ENCODE assay signal across 8 mouse cellular contexts in the genomic region with DNA sequence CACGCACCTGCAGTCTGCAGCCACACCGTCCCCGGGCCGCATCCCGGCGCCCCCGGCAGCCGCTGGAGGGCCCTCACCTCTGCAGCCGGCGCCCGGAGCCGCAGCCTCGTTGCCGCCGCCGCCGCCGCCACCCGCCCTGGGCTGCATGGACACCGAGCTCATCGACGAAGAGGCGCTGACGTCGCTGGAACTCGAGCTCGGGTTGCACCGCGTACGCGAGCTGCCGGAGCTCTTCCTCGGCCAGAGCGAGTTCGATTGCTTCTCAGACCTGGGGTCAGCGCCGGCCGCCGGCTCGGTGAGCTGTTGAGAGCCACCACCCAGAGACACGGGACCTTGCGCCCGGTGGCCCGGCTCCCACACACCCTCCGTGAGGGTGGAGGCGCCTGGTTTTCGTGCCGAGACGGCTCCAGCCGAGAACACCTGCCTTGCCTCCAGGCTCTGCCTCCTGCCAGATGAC. TPM values are rescaled to one million over a fixed set of nuclear protein-coding genes. Genes with fewer than 3 reads are reported as not detected.
DNase-seq lines count a peak whose midpoint lies in the region; ATAC-seq and TF ChIP-seq lines count a peak whose summit lies in the region.

No protein-coding gene starts in this region.

- in situ Hi-C loops in ES-E14 (cut with MboI; ENCODE audit: low sequenced_read_pairs in 2 of 2, unreplicated experiment in 2 of 2): no loop called here

- H3K36me3 ChIP-seq in ES-E14 (ENCODE audit: control insufficient read depth, insufficient read depth, low read length, poor library complexity, severe bottlenecking): no peaks in the 10 kb centered on the region
- no peaks in the 10 kb centered on the region for H3K36me3 ChIP-seq in forebrain, embryonic 13.5 days (ENCODE audit: poor library complexity, severe bottlenecking)

- intact Hi-C loops in heart, postnatal 25 days (cut with DNase I): loop anchor here (2.0 to 5.0 kb wide), 2 partner anchors 52 to 75 kb away; no protein-coding TSS in a partner anchor

- no peak for DNase-seq in ES-E14 (ENCODE audit: low read depth, low spot score)
- peak; percentile 57 for DNase-seq in cerebellum, adult 11 months
- peak; percentile 27 for DNase-seq in heart, postnatal 25 days (ENCODE audit: low spot score)
- peak; percentile 70 to 78 for DNase-seq in kidney, postnatal 4 days
- peak; percentile 33 for DNase-seq in lung, postnatal 25 days (ENCODE audit: low spot score)
- peak; percentile 63 for DNase-seq in retina, embryonic 14.5 days (ENCODE audit: low spot score)
- DNase-seq in thymus, postnatal 14 days: peak; percentile 71

- H3K9me3 ChIP-seq in ES-E14 (ENCODE audit: control insufficient read depth, insufficient read depth, low read depth, low read length): no peaks in the 10 kb centered on the region
- 0 out of 2 replicates have a peak, but pooled peaks cover 3% of the 10 kb centered on the region for H3K9me3 ChIP-seq in forebrain, embryonic 13.5 days (replicated peaks)

- peak overlapping the region; percentile 100 for H3K4me2 ChIP-seq in forebrain, embryonic 13.5 days

- peak overlapping the region; percentile 8 for H3K9ac ChIP-seq in ES-E14 (ENCODE audit: insufficient read depth, low read depth, low read length, poor library complexity, severe bottlenecking)
- peak overlapping the region; percentile 68 for H3K9ac ChIP-seq in forebrain, embryonic 13.5 days

- H3K27me3 ChIP-seq in forebrain, embryonic 13.5 days: peaks cover 33% of the 10 kb centered on the region

- WGBS in forebrain, embryonic 13.5 days: 1% methylated on average over 50 of the region's 50 CpGs

- H3K27ac ChIP-seq in ES-E14 (ENCODE audit: insufficient read depth, low read depth, low read length, poor library complexity, severe bottlenecking): no peak overlapping the region
- no peak overlapping the region for H3K27ac ChIP-seq in forebrain, embryonic 13.5 days

- peaks cover 0 to 3% of the 10 kb centered on the region in 2 experiments; a peak in 1 of 4 replicates for H3K4me1 ChIP-seq in ES-E14 (ENCODE audit: control insufficient read depth in 2 of 2, insufficient read depth in 2 of 2, low read length in 2 of 2, poor library complexity in 1 of 2)
- H3K4me1 ChIP-seq in forebrain, embryonic 13.5 days: peaks cover 20% of the 10 kb centered on the region

- peak; percentile 64 for ATAC-seq in forebrain, embryonic 13.5 days

- H3K4me3 ChIP-seq in ES-E14 (ENCODE audit: insufficient read depth in 1 of 2, low read depth in 1 of 2, low read length in 2 of 2, poor library complexity in 1 of 2, severe bottlenecking in 1 of 2): peak overlapping the region; percentile 58 to 90
- H3K4me3 ChIP-seq in forebrain, embryonic 13.5 days: peak overlapping the region; percentile 56

TF ChIP-seq in ES-E14, 5 proteins besides CTCF, POLR2A, EP300 and RAD21:
- TF ChIP-seq ZNF384 (IDR thresholded peaks at IDR 0.05; ENCODE audit: low read depth, low read length): no peak
- no peak for TF ChIP-seq ZC3H11A (IDR thresholded peaks at IDR 0.05; ENCODE audit: borderline replicate concordance, low read depth, low read length)
- TF ChIP-seq HCFC1 (IDR thresholded peaks at IDR 0.05; ENCODE audit: borderline replicate concordance, insufficient read depth, low read length): no peak
- TF ChIP-seq MAFK (IDR thresholded peaks at IDR 0.05; ENCODE audit: insufficient read depth, low read depth, low read length): no peak
- no peak for TF ChIP-seq CHD2 (IDR thresholded peaks at IDR 0.05; ENCODE audit: low read depth, low read length)

RNA-seq across cellular contexts. Expression of a gene that starts 0.7 kb away (rescaled TPM):
- total RNA-seq in ES-E14 (2012; rRNA removed): 2.7 and 3.7 TPM in 2 replicates
- polyA plus RNA-seq in forebrain, embryonic 13.5 days (2015; fragmentation: Nextera tagmentation; extraction: Ambion mirVana): 0.44 and 0.84 TPM in 2 replicates
- 10 to 100 TPM; 46.4 to 61.3 TPM for total RNA-seq in heart, postnatal 25 days (2021)

Comparison
In these comparisons a context has a peak if more than half of its experiments do, and no peak if none do; other contexts are left out.
1. RNA of a gene that starts 0.7 kb away (total RNA-seq): 46.4 to 61.3 TPM in heart, postnatal 25 days; 2.7 to 3.7 TPM in ES-E14; every median in the first group is over 10 times any median in the second.